Mouse (Mus musculus) megakaryocyte, embryonic 14.5 days (primary cell): ENCODE measurements around the gene Cdh5. TPM values are rescaled to one million over a fixed set of nuclear protein-coding genes. Genes with fewer than 3 reads are reported as not detected.

ENCODE experiments used
- H3K27me3 ChIP-seq: replicated peaks from 2 replicates; pipeline ENCODE3; 2012; ENCODE audit warnings: inconsistent platforms
- H3K36me3 ChIP-seq: replicated peaks from 2 replicates; pipeline ENCODE3; 2012; ENCODE audit warnings: low read length, inconsistent platforms, mixed read lengths
- H3K4me1 ChIP-seq: 2 replicates; pipeline ENCODE4 v1.6.1; 2012; ENCODE audit warnings: inconsistent platforms
- H3K4me3 ChIP-seq: replicated peaks from 2 replicates; pipeline ENCODE3; 2012; ENCODE audit warnings: moderate library complexity, mild to moderate bottlenecking, inconsistent platforms
- H3K9me3 ChIP-seq: 2 replicates; pipeline ENCODE4 v1.6.1; 2012; ENCODE audit warnings: inconsistent platforms
- FLI1 ChIP-seq: IDR thresholded peaks from 2 replicates; pipeline ENCODE4 v1.6.1; 2012; ENCODE audit warnings: low read length, inconsistent platforms, mixed read lengths
- GATA1 ChIP-seq: IDR thresholded peaks from 3 replicates; pipeline ENCODE4 v1.6.1; 2012; ENCODE audit warnings: mixed read lengths, low read length, inconsistent platforms, borderline replicate concordance
- polyA plus RNA-seq: library from polyadenylated mRNA; stranded (reverse); fragments of >175 nt; gene quantifications from 2 replicates; pipeline ENCODE4 v1.2.3, GENCODE M21; 2012; ENCODE audit warnings: low replicate concordance; ENCODE audit not compliant: insufficient read depth

Gene Cdh5
- polyA plus RNA-seq, 1 experiment, result 0.41 TPM

- Histone ChIP-seq H3K9me3 (0 out of 2 replicates have a peak, but pooled peaks cover 4% of the 10 kb centered on the region), H3K4me3 (no peak overlapping the region), H3K4me1 (peaks cover 28% of the 10 kb centered on the region), H3K27me3 (peaks cover 21% of the 10 kb centered on the region), H3K36me3 (no peaks in the 10 kb centered on the region)
- TF ChIP-seq GATA1, result no peak
- no peak for TF ChIP-seq FLI1
Measured at GRCm38 (mm10) chr8:104108048-104108447, 6.6 kb downstream of the Cdh5 start.

GRCm38 (mm10) chr8:104110498-104111134 lies 9.2 kb downstream of the Cdh5 start:
- H3K36me3 ChIP-seq, result no peaks in the 10 kb centered on the region
- TF ChIP-seq FLI1, result no peak
- TF ChIP-seq GATA1, result no peak
- H3K27me3 ChIP-seq, result peaks cover 5% of the 10 kb centered on the region
- H3K9me3 ChIP-seq, result 0 out of 2 replicates have a peak, but pooled peaks cover 4% of the 10 kb centered on the region
- H3K4me1 ChIP-seq, result peaks cover 14% of the 10 kb centered on the region
- no peak overlapping the region for H3K4me3 ChIP-seq

GRCm38 (mm10) chr8:104121640-104122416 lies 20.4 kb downstream of the Cdh5 start:
- H3K9me3 ChIP-seq, result peaks cover 8% of the 10 kb centered on the region
- no peak overlapping the region for H3K4me3 ChIP-seq
- TF ChIP-seq FLI1 (no peak), GATA1 (no peak)
- H3K36me3 ChIP-seq, result no peaks in the 10 kb centered on the region
- peaks cover 10% of the 10 kb centered on the region; the same call in 1 of the 2 replicates for H3K4me1 ChIP-seq
- H3K27me3 ChIP-seq, result peaks cover 6% of the 10 kb centered on the region

- H3K4me1 ChIP-seq, result peaks cover 10% of the 10 kb centered on the region; the same call in 1 of the 2 replicates
- H3K4me3 ChIP-seq, result no peak overlapping the region
- no peak for TF ChIP-seq FLI1
- no peak for TF ChIP-seq GATA1
- H3K27me3 ChIP-seq, result peaks cover 6% of the 10 kb centered on the region
- H3K36me3 ChIP-seq, result no peaks in the 10 kb centered on the region
- peaks cover 7% of the 10 kb centered on the region for H3K9me3 ChIP-seq
Measured at GRCm38 (mm10) chr8:104123080-104123657, 21.7 kb downstream of the Cdh5 start.

GRCm38 (mm10) chr8:104124534-104124933 lies 23.1 kb downstream of the Cdh5 start:
- H3K4me1 ChIP-seq, result peaks cover 12% of the 10 kb centered on the region; the same call in 1 of the 2 replicates

GRCm38 (mm10) chr8:104127160-104127883 lies 25.9 kb downstream of the Cdh5 start:
- Histone ChIP-seq H3K4me3 (no peak overlapping the region), H3K27me3 (peaks cover 7% of the 10 kb centered on the region), H3K36me3 (no peaks in the 10 kb centered on the region), H3K9me3 (peaks cover 4% of the 10 kb centered on the region), H3K4me1 (peaks cover 10% of the 10 kb centered on the region; the same call in 1 of the 2 replicates)
- TF ChIP-seq FLI1 (no peak), GATA1 (no peak)

More at GRCm38 (mm10) chr8:104124534-104124933, 23.1 kb downstream of the Cdh5 start:
- Histone ChIP-seq H3K4me3 (no peak overlapping the region), H3K36me3 (no peaks in the 10 kb centered on the region), H3K9me3 (no peaks in the 10 kb centered on the region), H3K27me3 (peaks cover 6% of the 10 kb centered on the region)
- TF ChIP-seq FLI1 (no peak), GATA1 (no peak)

GRCm38 (mm10) chr8:104130916-104131315 lies 29.5 kb downstream of the Cdh5 start:
- H3K9me3 ChIP-seq, result peaks cover 4% of the 10 kb centered on the region
- H3K4me1 ChIP-seq, result peaks cover 10% of the 10 kb centered on the region; the same call in 1 of the 2 replicates
- H3K27me3 ChIP-seq, result peaks cover 3% of the 10 kb centered on the region
- TF ChIP-seq FLI1, result no peak
- TF ChIP-seq GATA1, result no peak
- no peaks in the 10 kb centered on the region for H3K36me3 ChIP-seq
- H3K4me3 ChIP-seq, result no peak overlapping the region

GRCm38 (mm10) chr8:104131414-104131975 lies 30.1 kb downstream of the Cdh5 start:
- Histone ChIP-seq H3K4me3 (no peak overlapping the region), H3K4me1 (peaks cover 6% of the 10 kb centered on the region; the same call in 1 of the 2 replicates), H3K36me3 (no peaks in the 10 kb centered on the region), H3K9me3 (peaks cover 4% of the 10 kb centered on the region), H3K27me3 (peaks cover 4% of the 10 kb centered on the region)
- TF ChIP-seq GATA1 (no peak), FLI1 (no peak)

GRCm38 (mm10) chr8:104134521-104134920 lies 33.1 kb downstream of the Cdh5 start:
- Histone ChIP-seq H3K4me3 (no peak overlapping the region), H3K27me3 (peaks cover 16% of the 10 kb centered on the region), H3K9me3 (peaks cover 4% of the 10 kb centered on the region), H3K36me3 (no peaks in the 10 kb centered on the region), H3K4me1 (peaks cover 4% of the 10 kb centered on the region; the same call in 1 of the 2 replicates)
- no peak for TF ChIP-seq FLI1
- TF ChIP-seq GATA1, result no peak
